Mouse (Mus musculus) spleen, adult 2 months (tissue): ENCODE measurements at regions not wholly inside any gene's neighbourhood (a gene's known extent, or its start where the extent isn't known, plus 50 kb on each side); places are given as distances from the start of the nearest gene placed in this dataset.

Experiments used
- DNase-seq, 2 experiments: peaks; one replicate each; pipeline versions ENCODE4 v3.0.0 to v3.0.0-alpha.2; 2012 to 2021; ENCODE audit warnings: low spot score in 2 of 2, low read depth in 1 of 2
- H3K27ac ChIP-seq: fragments of 200-500 bp; 2 replicates; pipeline ENCODE4 v1.5.1; 2012; ENCODE audit warnings: low read length, inconsistent platforms; ENCODE audit not compliant: insufficient read depth
- H3K27me3 ChIP-seq: fragments of 200-500 bp; 2 replicates; pipeline ENCODE4 v1.6.1; 2012; ENCODE audit warnings: mild to moderate bottlenecking, moderate library complexity, low read length, inconsistent platforms; ENCODE audit not compliant: control insufficient read depth, insufficient read depth
- H3K36me3 ChIP-seq: fragments of 200-500 bp; 2 replicates; pipeline ENCODE4 v1.6.1; 2012; ENCODE audit warnings: mild to moderate bottlenecking, low read length, inconsistent platforms; ENCODE audit not compliant: control insufficient read depth, insufficient read depth
- H3K4me1 ChIP-seq: fragments of 200-500 bp; 2 replicates; pipeline ENCODE4 v1.6.1; 2011; ENCODE audit warnings: inconsistent platforms; ENCODE audit not compliant: control insufficient read depth, insufficient read depth, insufficient read length
- H3K4me3 ChIP-seq: fragments of 200-500 bp; 2 replicates; pipeline ENCODE4 v1.5.1; 2011; ENCODE audit warnings: mild to moderate bottlenecking, inconsistent platforms; ENCODE audit not compliant: insufficient read depth, insufficient read length; ENCODE audit errors: extremely low read depth
- CTCF ChIP-seq: fragments of 200-500 bp; IDR thresholded peaks from 2 replicates; pipeline ENCODE4 v1.5.1; 2011; ENCODE audit warnings: mild to moderate bottlenecking, inconsistent platforms; ENCODE audit not compliant: insufficient read depth, insufficient read length, insufficient replicate concordance; ENCODE audit errors: extremely low read depth
- POLR2A ChIP-seq: fragments of 200-500 bp; IDR thresholded peaks from 2 replicates; pipeline ENCODE4 v1.6.1; 2011; ENCODE audit warnings: low read depth, low read length, inconsistent platforms
- WGBS: fragments of 180-500 bp; shearing (Covaris S2); methylation state at CpG from one replicate; pipeline ENCODE4 v1.1.7; 2018; 5-methylcytosine and 5-hydroxymethylcytosine counted together

- Histone ChIP-seq H3K4me3 (no peak overlapping the region), H3K27me3 (no peaks in the 10 kb centered on the region), H3K27ac (no peak overlapping the region), H3K36me3 (no peaks in the 10 kb centered on the region), H3K4me1 (no peaks in the 10 kb centered on the region)
- no peak for TF ChIP-seq POLR2A
- no peak for TF ChIP-seq CTCF
- 82% methylated on average over 4 of the region's 4 CpGs for WGBS
- no peak for DNase-seq
These were observed 163.2 kb downstream of the Tmx1 start for GRCm38 (mm10) chr12:70616049-70616448.

- Histone ChIP-seq H3K4me1 (no peaks in the 10 kb centered on the region), H3K27ac (no peak overlapping the region), H3K27me3 (no peaks in the 10 kb centered on the region), H3K36me3 (no peaks in the 10 kb centered on the region), H3K4me3 (no peak overlapping the region)
- no peak for DNase-seq
- TF ChIP-seq CTCF (no peak), POLR2A (no peak)
- 64% methylated on average over 4 of the region's 4 CpGs for WGBS
These were observed 163.6 kb downstream of the Tmx1 start for GRCm38 (mm10) chr12:70616487-70616886.

- no peak for DNase-seq
- no peaks in the 10 kb centered on the region for H3K4me1 ChIP-seq
- no peaks in the 10 kb centered on the region for H3K36me3 ChIP-seq
- TF ChIP-seq CTCF = no peak
- no peak for TF ChIP-seq POLR2A
- no peaks in the 10 kb centered on the region for H3K27me3 ChIP-seq
- H3K27ac ChIP-seq = no peak overlapping the region
- no peak overlapping the region for H3K4me3 ChIP-seq
- 76% methylated on average over 1 of the region's 1 CpGs for WGBS
These were observed 164.1 kb downstream of the Tmx1 start for GRCm38 (mm10) chr12:70617024-70617423.

GRCm38 (mm10) chr12:70617979-70618378 is 165.1 kb downstream of the Tmx1 start:
- TF ChIP-seq POLR2A (no peak), CTCF (no peak)
- 92% methylated on average over 3 of the region's 3 CpGs for WGBS
- H3K27ac ChIP-seq = no peak overlapping the region
- no peaks in the 10 kb centered on the region for H3K36me3 ChIP-seq
- H3K4me3 ChIP-seq = no peak overlapping the region
- no peak for DNase-seq
- no peaks in the 10 kb centered on the region for H3K4me1 ChIP-seq
- no peaks in the 10 kb centered on the region for H3K27me3 ChIP-seq

- no peak overlapping the region for H3K27ac ChIP-seq
- 90% methylated on average over 2 of the region's 2 CpGs for WGBS
These were observed 166.5 kb downstream of the Tmx1 start for GRCm38 (mm10) chr12:70619436-70619835.

GRCm38 (mm10) chr12:70622019-70622418 is 169.1 kb downstream of the Tmx1 start:
- no peak overlapping the region for H3K27ac ChIP-seq
- 89% methylated on average over 4 of the region's 4 CpGs for WGBS
- H3K36me3 ChIP-seq = no peaks in the 10 kb centered on the region
- H3K4me3 ChIP-seq = no peak overlapping the region
- H3K4me1 ChIP-seq = no peaks in the 10 kb centered on the region
- TF ChIP-seq CTCF = no peak
- no peak for TF ChIP-seq POLR2A
- no peak for DNase-seq
- no peaks in the 10 kb centered on the region for H3K27me3 ChIP-seq

More at GRCm38 (mm10) chr12:70619436-70619835, 166.5 kb downstream of the Tmx1 start:
- TF ChIP-seq CTCF = no peak
- H3K4me1 ChIP-seq = no peaks in the 10 kb centered on the region
- DNase-seq = no peak
- H3K27me3 ChIP-seq = no peaks in the 10 kb centered on the region
- H3K4me3 ChIP-seq = no peak overlapping the region
- no peaks in the 10 kb centered on the region for H3K36me3 ChIP-seq

- no peak for DNase-seq
These were observed 171.5 kb downstream of the Tmx1 start for GRCm38 (mm10) chr12:70624298-70624980.

More at GRCm38 (mm10) chr12:70624298-70624980, 171.5 kb downstream of the Tmx1 start:
- TF ChIP-seq POLR2A (no peak), CTCF (no peak)
- Histone ChIP-seq H3K36me3 (no peaks in the 10 kb centered on the region), H3K27me3 (no peaks in the 10 kb centered on the region), H3K27ac (no peak overlapping the region), H3K4me3 (no peak overlapping the region), H3K4me1 (no peaks in the 10 kb centered on the region)
- WGBS = 70% methylated on average over 9 of the region's 9 CpGs
